16 mouse cellular contexts compared by ENCODE assay signal in the genomic region with DNA sequence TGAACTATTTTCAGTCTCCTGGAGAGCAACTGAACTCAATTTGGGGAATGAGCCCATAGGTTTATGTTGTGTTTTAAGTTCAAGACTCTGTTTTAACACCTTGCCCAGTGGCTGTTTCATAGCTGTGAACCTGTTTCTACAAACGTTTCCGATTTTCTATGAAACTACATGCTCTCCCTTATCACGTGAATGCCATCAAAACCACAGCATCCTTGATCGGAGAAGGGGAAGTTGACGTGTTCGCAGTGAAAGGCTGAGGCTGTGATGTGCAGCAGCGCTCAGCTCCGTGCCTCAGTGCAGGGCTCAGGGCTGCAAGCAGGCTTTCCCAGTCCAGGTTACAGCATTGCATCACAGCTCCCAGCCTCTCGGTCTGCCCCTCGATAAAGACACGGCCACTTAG. TPM values are rescaled to one million over a fixed set of nuclear protein-coding genes. Genes with fewer than 3 reads are reported as not detected.
DNase-seq lines count a peak whose midpoint lies in the region; ATAC-seq and TF ChIP-seq lines count a peak whose summit lies in the region.
"Had no signal": no experiment of that assay in that cellular context is flagged by ENCODE, and none has a peak within 500 bp of the region (broad histone marks: within the 10 kb centered on the region; RNA-seq: fewer than 3 reads in every experiment).

No protein-coding gene starts in this region.

- H3K4me2 ChIP-seq in midbrain, postnatal 0 days (ENCODE audit: low read depth, low read length, poor library complexity, severe bottlenecking) = no peak overlapping the region
- H3K4me2 ChIP-seq: forebrain, embryonic 15.5 days; intestine, embryonic 15.5 days; midbrain, embryonic 11.5 days; neural tube, embryonic 13.5 days had no signal

- no peak overlapping the region for H3K27ac ChIP-seq in midbrain, postnatal 0 days (ENCODE audit: low read depth, low read length)
- H3K27ac ChIP-seq in hindbrain, embryonic 10.5 days = no peak overlapping the region
- H3K27ac ChIP-seq: forebrain, embryonic 15.5 days; intestine, embryonic 15.5 days; neural tube, embryonic 13.5 days had no signal

- no peak overlapping the region for H3K4me3 ChIP-seq in midbrain, postnatal 0 days (ENCODE audit: low read depth, low read length)
- H3K4me3 ChIP-seq in hindbrain, embryonic 10.5 days = no peak overlapping the region
- H3K4me3 ChIP-seq: forebrain, embryonic 15.5 days; intestine, embryonic 15.5 days; neural tube, embryonic 13.5 days had no signal

- TF ChIP-seq CTCF in midbrain, postnatal 0 days (IDR thresholded peaks at IDR 0.05) = no peak

- no peak overlapping the region for H3K9ac ChIP-seq in midbrain, postnatal 0 days (replicated peaks; ENCODE audit: low read length, poor library complexity, severe bottlenecking)
- H3K9ac ChIP-seq: forebrain, embryonic 15.5 days; intestine, embryonic 15.5 days; liver, postnatal 0 days; neural tube, embryonic 13.5 days had no signal

- H3K4me1 ChIP-seq in midbrain, postnatal 0 days (ENCODE audit: insufficient read depth, low read length) = no peaks in the 10 kb centered on the region
- H3K4me1 ChIP-seq in hindbrain, embryonic 10.5 days (replicated peaks) = peaks cover 21% of the 10 kb centered on the region

- H3K36me3 ChIP-seq in midbrain, postnatal 0 days (ENCODE audit: insufficient read depth, low read length) = peaks cover 47% of the 10 kb centered on the region
- peaks cover 76% of the 10 kb centered on the region for H3K36me3 ChIP-seq in hindbrain, embryonic 10.5 days

- peak; percentile 74 for ATAC-seq in activated CD4-positive, CD25-positive, alpha-beta regulatory T cell, adult 4 months
- no peak for ATAC-seq in midbrain, postnatal 0 days (ENCODE audit: low FRiP score)
- ATAC-seq: forebrain, embryonic 15.5 days; intestine, embryonic 15.5 days; liver, postnatal 0 days had no signal

- 95% methylated on average over 11 of the region's 11 CpGs for WGBS in midbrain, postnatal 0 days
- WGBS in hindbrain, embryonic 10.5 days = 95% methylated on average over 11 of the region's 11 CpGs

- no peaks in the 10 kb centered on the region for H3K9me3 ChIP-seq in midbrain, postnatal 0 days (ENCODE audit: low read length)
- no peaks in the 10 kb centered on the region for H3K9me3 ChIP-seq in hindbrain, embryonic 10.5 days
- H3K9me3 ChIP-seq: forebrain, embryonic 15.5 days; intestine, embryonic 15.5 days; neural tube, embryonic 13.5 days had no signal

- DNase-seq in lung, postnatal 25 days (ENCODE audit: low spot score) = peak; percentile 53
- DNase-seq in lung, postnatal 10 days = no peak
- peak; percentile 92 for DNase-seq in naive thymus-derived CD4-positive, alpha-beta T cell, adult 2 months (ENCODE audit: low read depth)
- DNase-seq in thymus, postnatal 25 days = peak; percentile 78
- DNase-seq in midbrain, postnatal 0 days (ENCODE audit: low spot score) = no peak
- no peak for DNase-seq in frontal cortex, adult 2 months (ENCODE audit: extremely low spot score in 1 of 2, low spot score in 1 of 2)
- no peak for DNase-seq in hindbrain, embryonic 10.5 days (ENCODE audit: low spot score)
- DNase-seq: adrenal gland, postnatal 25 days; kidney, postnatal 4 days; liver, postnatal 0 days had no signal

- no peaks in the 10 kb centered on the region for H3K27me3 ChIP-seq in midbrain, postnatal 0 days (ENCODE audit: insufficient read depth, low read length)
- no peaks in the 10 kb centered on the region for H3K27me3 ChIP-seq in hindbrain, embryonic 10.5 days (ENCODE audit: insufficient read depth, poor library complexity, severe bottlenecking)
- H3K27me3 ChIP-seq: CH12.LX; forebrain, embryonic 15.5 days; intestine, embryonic 15.5 days; neural tube, embryonic 13.5 days had no signal

RNA-seq across cellular contexts. Expression of a gene that starts 4.4 kb away (rescaled TPM):
- 10 to 100 TPM; 17.7 to 23.4 TPM for polyA plus RNA-seq in activated CD4-positive, CD25-positive, alpha-beta regulatory T cell, adult 4 months (2017; shearing (Covaris generic))
- 9.8 and 13.6 TPM in 2 replicates for total RNA-seq in midbrain, postnatal 0 days (2014; rRNA removed)
- 5.9 and 7.9 TPM in 2 replicates for polyA plus RNA-seq in midbrain, postnatal 0 days (2015; fragmentation: Nextera tagmentation; extraction: Ambion mirVana)
- polyA plus RNA-seq in frontal cortex, adult 2 months (2012; rRNA removed) = 15.0 and 15.7 TPM in 2 replicates
- 9.6 and 12.2 TPM in 2 replicates for polyA plus RNA-seq in hindbrain, embryonic 10.5 days (2016; fragmentation: Nextera tagmentation; extraction: Ambion mirVana)

Comparison
In these comparisons a context has a peak if more than half of its experiments do, and no peak if none do; other contexts are left out.
1. DNase-seq: peak in lung, postnatal 25 days (single experiment), naive thymus-derived CD4-positive, alpha-beta T cell, adult 2 months (single experiment) and thymus, postnatal 25 days (single experiment); none in lung, postnatal 10 days (single experiment), midbrain, postnatal 0 days (single experiment), frontal cortex, adult 2 months (0 of 2) and hindbrain, embryonic 10.5 days (single experiment).